Mouse (Mus musculus) embryonic fibroblast, embryonic 13.5 days (primary cell): ENCODE measurements at regions not wholly inside any gene's neighbourhood (a gene's known extent, or its start where the extent isn't known, plus 50 kb on each side); places are given as distances from the start of the nearest gene placed in this dataset.

Experiments
- H3K27ac ChIP-seq: 2 replicates; pipeline ENCODE4 v1.5.1; 2012; ENCODE audit warnings: low read length, control low read depth, inconsistent platforms; ENCODE audit not compliant: insufficient read depth
- H3K4me1 ChIP-seq: 2 replicates; pipeline ENCODE4 v1.6.1; 2011; ENCODE audit warnings: low read length; ENCODE audit not compliant: control insufficient read depth, insufficient read depth
- H3K4me3 ChIP-seq: 2 replicates; pipeline ENCODE4 v1.5.1; 2011; ENCODE audit warnings: mild to moderate bottlenecking, control low read depth, low read length; ENCODE audit not compliant: insufficient read depth
- CTCF ChIP-seq: IDR thresholded peaks from 2 replicates; pipeline ENCODE4 v1.5.1; 2011; ENCODE audit warnings: mild to moderate bottlenecking, control low read depth, low read length, moderate library complexity, borderline replicate concordance; ENCODE audit not compliant: insufficient read depth
- POLR2A ChIP-seq: IDR thresholded peaks from 2 replicates; pipeline ENCODE4 v1.6.1; 2011; ENCODE audit warnings: low read depth, mild to moderate bottlenecking, control low read depth, low read length, moderate library complexity

DNA sequence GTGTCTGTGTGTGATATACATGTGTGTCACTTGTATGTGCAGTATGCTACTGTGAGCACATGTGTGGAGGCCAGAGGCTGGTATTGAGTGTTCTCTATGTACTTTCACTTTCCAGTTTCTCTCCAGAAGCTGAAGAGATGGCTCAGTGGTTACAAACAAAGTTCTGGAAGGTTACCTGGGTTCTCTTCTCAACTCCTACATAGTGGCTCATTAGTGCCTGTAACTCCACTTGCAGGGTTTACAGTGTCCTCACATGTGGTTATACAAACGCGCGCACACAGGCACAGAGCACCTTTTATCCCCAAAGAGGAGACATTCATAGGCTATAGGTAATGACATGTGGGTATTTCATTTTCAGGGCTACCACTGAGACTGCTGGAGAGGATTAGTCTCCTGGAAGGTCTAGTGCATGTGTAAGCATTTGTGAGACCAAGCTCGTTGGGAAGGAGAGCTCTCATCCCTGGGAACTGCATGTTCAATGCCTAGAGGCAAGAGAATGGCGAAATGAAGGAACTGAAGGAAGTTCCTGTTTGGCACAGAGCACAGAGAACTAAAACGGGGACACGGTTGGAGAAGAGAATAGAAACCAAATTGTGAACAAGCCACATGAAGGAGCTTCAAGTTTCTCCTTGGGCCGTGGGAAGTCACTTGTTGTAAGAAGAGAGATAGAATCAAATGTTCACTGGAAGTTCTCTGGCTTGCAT is 153.7 kb downstream of the Cog6 start:
- H3K4me3 ChIP-seq = no peak overlapping the region
- H3K4me1 ChIP-seq = no peaks in the 10 kb centered on the region; the same call in 1 of the 2 replicates
- no peak for TF ChIP-seq CTCF
- TF ChIP-seq POLR2A = no peak
- no peak overlapping the region for H3K27ac ChIP-seq

DNA sequence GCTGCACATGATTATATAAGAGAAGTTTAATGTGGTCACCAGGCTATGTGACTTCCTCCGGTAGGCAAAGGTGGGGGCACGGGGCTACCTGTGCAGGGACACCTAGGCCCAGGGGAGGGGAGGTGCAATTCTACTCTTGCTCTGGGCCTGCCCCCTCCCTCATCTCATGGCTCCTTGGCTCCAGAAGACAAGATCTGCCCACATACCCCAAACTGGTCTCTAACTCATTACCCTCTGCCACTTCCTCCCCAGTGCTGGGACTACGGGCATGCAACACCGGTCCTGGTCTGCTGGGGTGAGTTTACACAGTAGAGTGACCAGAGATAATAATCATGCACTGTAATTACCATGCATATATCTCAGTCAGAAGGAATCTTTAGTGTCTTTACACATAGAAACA is 155.0 kb downstream of the Cog6 start:
- H3K27ac ChIP-seq = no peak overlapping the region
- TF ChIP-seq POLR2A (no peak), CTCF (no peak)
- no peak overlapping the region for H3K4me3 ChIP-seq

DNA sequence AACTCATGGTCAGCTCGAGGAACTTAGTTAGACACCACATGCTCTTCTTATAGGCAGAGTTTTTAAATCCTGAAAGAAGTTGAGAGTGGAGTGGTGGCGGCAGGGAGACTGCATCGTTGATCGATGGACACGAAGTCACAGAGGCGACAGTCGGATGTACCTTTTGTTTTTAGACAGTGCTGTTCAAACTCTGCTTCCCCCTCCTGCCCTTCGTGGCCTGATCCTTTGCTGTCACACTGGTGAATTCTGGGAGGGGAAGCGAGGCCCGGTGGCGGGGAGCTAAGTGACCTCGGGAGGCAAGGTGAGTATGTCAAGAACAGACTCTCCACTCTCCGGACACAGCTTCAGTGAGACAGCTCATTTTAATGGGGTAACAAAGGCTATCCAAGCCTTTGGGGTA is 155.5 kb downstream of the Cog6 start:
- TF ChIP-seq CTCF (no peak), POLR2A (no peak)
- H3K4me1 ChIP-seq = no peaks in the 10 kb centered on the region; the same call in 1 of the 2 replicates
- H3K27ac ChIP-seq = no peak overlapping the region
- H3K4me3 ChIP-seq = no peak overlapping the region

More for the DNA sequence above, 155.0 kb downstream of the Cog6 start:
- no peaks in the 10 kb centered on the region; the same call in 1 of the 2 replicates for H3K4me1 ChIP-seq

- TF ChIP-seq POLR2A (no peak), CTCF (no peak)
- H3K4me1 ChIP-seq = no peaks in the 10 kb centered on the region; the same call in 1 of the 2 replicates
- H3K4me3 ChIP-seq = no peak overlapping the region
- no peak overlapping the region for H3K27ac ChIP-seq
These were observed 157.2 kb downstream of the Cog6 start for GRCm38 (mm10) chr3:52859848-52860247.

DNA sequence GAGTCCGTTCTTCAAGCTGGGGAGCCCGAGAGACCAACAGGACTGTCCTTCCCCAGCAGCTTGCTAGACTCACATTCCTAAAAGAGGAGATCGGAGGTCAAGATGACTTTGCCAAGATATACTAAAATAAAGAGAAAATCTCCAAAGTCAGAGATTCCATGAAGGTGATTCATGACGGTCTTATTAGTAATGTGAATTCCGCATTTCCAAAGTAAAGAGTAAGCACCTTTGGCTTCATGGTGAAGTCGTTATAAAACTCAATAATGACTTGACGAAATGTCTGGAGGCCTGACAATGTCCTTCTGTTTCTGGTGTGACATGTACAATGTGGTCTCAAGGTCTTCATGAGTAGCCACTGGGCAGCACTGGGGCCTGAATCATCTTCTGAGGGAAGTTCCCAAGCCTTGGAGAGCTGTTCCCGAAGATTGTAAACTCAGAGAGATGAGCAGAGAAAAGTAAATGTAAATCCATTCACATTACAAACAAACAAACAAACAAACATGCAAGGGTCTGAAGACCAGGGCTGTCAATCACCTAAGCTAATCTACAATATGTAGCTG is 157.7 kb downstream of the Cog6 start:
- Histone ChIP-seq H3K4me3 (no peak overlapping the region), H3K27ac (no peak overlapping the region), H3K4me1 (no peaks in the 10 kb centered on the region; the same call in 1 of the 2 replicates)
- TF ChIP-seq POLR2A (no peak), CTCF (no peak)

DNA sequence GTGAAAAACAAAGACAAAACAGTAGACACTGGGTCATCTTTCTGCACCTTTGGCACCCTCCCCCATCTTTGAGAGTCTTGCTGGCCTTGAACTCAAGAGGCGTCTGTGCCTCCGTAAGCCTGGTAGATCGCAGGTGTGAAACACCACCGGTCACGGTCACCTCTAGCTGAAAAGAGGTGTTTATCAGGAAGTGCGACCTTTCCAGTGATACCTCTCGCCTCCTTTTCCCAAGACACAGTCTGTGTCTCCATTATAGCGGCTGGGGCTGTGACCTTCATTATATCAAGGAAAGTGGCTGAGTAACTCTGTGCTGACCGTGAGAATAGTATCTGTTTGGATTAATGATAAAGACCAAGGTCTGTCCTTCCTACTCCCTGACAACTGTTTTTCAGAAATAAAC is 158.8 kb downstream of the Cog6 start:
- Histone ChIP-seq H3K4me1 (no peaks in the 10 kb centered on the region; the same call in 1 of the 2 replicates), H3K27ac (no peak overlapping the region), H3K4me3 (no peak overlapping the region)
- no peak for TF ChIP-seq CTCF
- no peak for TF ChIP-seq POLR2A

DNA sequence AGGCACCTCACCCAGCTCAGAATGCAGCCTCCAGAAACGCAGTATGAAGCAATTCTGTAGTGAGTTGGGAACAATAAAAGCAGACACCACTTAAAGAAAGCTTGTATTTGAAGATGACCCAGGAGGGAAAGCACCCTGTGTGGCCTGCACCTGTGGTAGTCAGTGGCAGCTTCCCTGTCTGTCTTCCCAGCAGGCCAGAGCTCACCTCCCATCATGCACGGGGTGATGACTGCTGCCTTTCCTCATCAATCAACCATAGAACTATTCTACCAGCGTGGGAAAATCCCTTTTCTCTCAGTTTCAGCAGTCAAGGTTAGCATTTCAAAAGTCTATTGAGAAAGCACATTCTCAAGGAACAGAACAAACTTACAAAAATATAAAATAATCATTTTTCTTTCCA is 160.0 kb downstream of the Cog6 start:
- no peaks in the 10 kb centered on the region; the same call in 1 of the 2 replicates for H3K4me1 ChIP-seq
- no peak overlapping the region for H3K27ac ChIP-seq
- no peak overlapping the region for H3K4me3 ChIP-seq
- TF ChIP-seq CTCF (no peak), POLR2A (no peak)

DNA sequence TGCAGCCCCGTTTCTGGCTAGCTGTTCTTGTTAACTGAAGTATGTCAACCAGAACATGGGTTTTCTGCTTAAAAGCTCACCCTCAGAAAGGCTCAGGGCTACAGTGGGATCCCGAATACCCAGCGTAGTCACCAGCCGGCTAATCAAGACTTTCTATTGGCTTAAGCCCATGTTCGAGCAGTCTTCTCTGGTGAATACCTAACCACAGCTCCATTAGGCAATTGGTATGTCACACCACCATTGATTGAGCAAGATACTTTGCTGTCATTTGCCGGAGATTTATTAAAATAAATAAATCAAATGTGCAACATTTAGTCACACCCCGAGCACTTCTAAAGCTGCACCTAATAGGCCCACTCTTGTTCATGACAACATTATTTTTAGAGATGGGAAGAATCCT is 162.5 kb downstream of the Cog6 start:
- H3K4me3 ChIP-seq = no peak overlapping the region
- H3K4me1 ChIP-seq = no peaks in the 10 kb centered on the region
- no peak overlapping the region for H3K27ac ChIP-seq
- TF ChIP-seq POLR2A = no peak
- TF ChIP-seq CTCF = no peak

- Histone ChIP-seq H3K27ac (no peak overlapping the region), H3K4me3 (no peak overlapping the region), H3K4me1 (no peaks in the 10 kb centered on the region)
- no peak for TF ChIP-seq CTCF
- no peak for TF ChIP-seq POLR2A
These were observed 163.9 kb downstream of the Cog6 start for GRCm38 (mm10) chr3:52853126-52853525.

DNA sequence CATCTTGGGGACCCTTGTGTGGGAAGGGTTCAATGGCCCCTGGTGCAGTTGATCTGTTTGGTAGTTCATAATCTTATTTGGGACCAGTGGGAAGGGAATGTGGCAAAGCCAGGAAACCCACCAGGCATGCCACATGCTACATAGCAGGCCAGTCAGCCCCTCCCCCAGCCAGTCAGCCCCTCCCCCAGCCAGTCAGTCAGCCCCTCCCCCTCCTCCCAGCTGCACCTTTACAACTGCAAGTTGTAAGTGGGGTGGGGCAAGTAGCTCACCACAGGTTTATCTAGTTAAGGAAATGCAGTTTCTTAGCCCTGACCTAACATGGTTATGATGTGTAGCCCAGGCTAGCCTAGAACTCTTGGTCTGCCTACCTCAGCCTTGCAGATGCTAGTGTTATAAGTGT is 171.9 kb downstream of the Cog6 start:
- TF ChIP-seq CTCF (no peak), POLR2A (no peak)
- no peak overlapping the region for H3K4me3 ChIP-seq

More for the DNA sequence above, 171.9 kb downstream of the Cog6 start:
- no peak overlapping the region for H3K27ac ChIP-seq
- no peaks in the 10 kb centered on the region for H3K4me1 ChIP-seq
